32 mouse cellular contexts compared by ENCODE assay signal in the genomic region with DNA sequence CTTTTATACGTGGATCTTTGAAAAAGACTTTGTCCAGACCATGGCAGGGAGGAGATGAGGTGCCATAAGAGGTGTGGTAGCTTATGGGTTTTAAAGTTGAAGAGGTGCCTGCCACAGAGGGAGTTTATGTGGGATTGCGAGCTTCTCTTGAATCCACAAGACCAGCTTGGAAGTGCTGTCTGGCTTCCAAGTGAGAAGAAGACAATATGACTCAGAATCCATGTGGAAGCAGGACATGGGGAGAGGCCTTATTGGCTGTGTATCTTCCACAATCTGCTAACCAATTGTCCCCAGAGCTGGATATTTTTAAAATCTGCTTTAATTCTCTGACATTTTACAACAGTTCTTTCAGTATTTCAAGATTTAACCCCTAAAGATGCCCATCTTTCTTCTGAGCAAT. TPM values are rescaled to one million over a fixed set of nuclear protein-coding genes. Genes with fewer than 3 reads are reported as not detected.
DNase-seq lines count a peak whose midpoint lies in the region; ATAC-seq lines count a peak whose summit lies in the region.
"Had no signal": no experiment of that assay in that cellular context is flagged by ENCODE, and none has a peak within 500 bp of the region (broad histone marks: within the 10 kb centered on the region; RNA-seq: fewer than 3 reads in every experiment).

No protein-coding gene starts in this region.

- no peaks in the 10 kb centered on the region for H3K4me1 ChIP-seq in heart, embryonic 10.5 days
- H3K4me1 ChIP-seq: embryonic facial prominence, embryonic 13.5 days; embryonic facial prominence, embryonic 15.5 days; forebrain, embryonic 10.5 days; forebrain, embryonic 12.5 days had no signal

- DNase-seq in frontal cortex, postnatal 14 days (ENCODE audit: low spot score in 2 of 2) = no peak
- DNase-seq in heart, adult 11 months = peak; percentile 25
- DNase-seq in heart, embryonic 10.5 days (ENCODE audit: low spot score) = no peak
- peak; percentile 21 to 29 for DNase-seq in layer of hippocampus, adult 8-10 months (ENCODE audit: low spot score in 2 of 2)
- DNase-seq in layer of hippocampus, postnatal 25 days (ENCODE audit: extremely low spot score in 1 of 2, low spot score in 1 of 2) = no peak
- peak; percentile 53 for DNase-seq in brain, adult 2 months (ENCODE audit: low read depth, low spot score)
- DNase-seq: adrenal gland, adult 8-10 months; adrenal gland, postnatal 14 days; adrenal gland, postnatal 36 days; B cell, adult 2 months; cerebellum, adult 11 months; cerebellum, adult 18-20 months; cerebellum, adult 8-10 months; cerebellum, adult 9-11 months; cerebellum, postnatal 14 days; cerebellum, postnatal 36 days; embryo, embryonic 11 days had no signal

- no peaks in the 10 kb centered on the region for H3K36me3 ChIP-seq in heart, embryonic 10.5 days
- H3K36me3 ChIP-seq: embryonic facial prominence, embryonic 13.5 days; embryonic facial prominence, embryonic 15.5 days; forebrain, embryonic 10.5 days; forebrain, embryonic 12.5 days; G1E had no signal

- WGBS in heart, embryonic 10.5 days = 79% methylated on average over 2 of the region's 2 CpGs

- H3K27me3 ChIP-seq in heart, embryonic 10.5 days (ENCODE audit: insufficient read depth, poor library complexity, severe bottlenecking) = no peaks in the 10 kb centered on the region
- H3K27me3 ChIP-seq: CH12.LX; embryonic facial prominence, embryonic 13.5 days; embryonic facial prominence, embryonic 15.5 days; forebrain, embryonic 12.5 days had no signal

- H3K4me3 ChIP-seq in heart, embryonic 10.5 days = no peak overlapping the region
- H3K4me3 ChIP-seq: embryonic facial prominence, embryonic 13.5 days; embryonic facial prominence, embryonic 15.5 days; erythroblast, embryonic 14.5 days; forebrain, embryonic 10.5 days; forebrain, embryonic 12.5 days had no signal

- no peak overlapping the region for H3K27ac ChIP-seq in heart, embryonic 10.5 days
- H3K27ac ChIP-seq: embryonic facial prominence, embryonic 13.5 days; embryonic facial prominence, embryonic 15.5 days; forebrain, embryonic 10.5 days; forebrain, embryonic 12.5 days had no signal

- H3K9me3 ChIP-seq in heart, embryonic 10.5 days = no peaks in the 10 kb centered on the region
- H3K9me3 ChIP-seq: embryonic facial prominence, embryonic 13.5 days; embryonic facial prominence, embryonic 15.5 days; forebrain, embryonic 10.5 days; forebrain, embryonic 12.5 days; G1E had no signal

- ATAC-seq in frontal cortex, adult (ENCODE audit: low TSS enrichment) = peak; percentile 57; the same call in 1 of the 2 replicates
- ATAC-seq: activated CD4-positive, CD25-positive, alpha-beta regulatory T cell, adult 4 months; CD4-positive, CD25-positive, alpha-beta regulatory T cell, adult 4 months; forebrain, embryonic 14.5 days; Patski had no signal

RNA-seq across cellular contexts. Expression of gene Slc9a4, which starts 33.3 kb away (rescaled TPM):
- not detected in 2 replicates for polyA plus RNA-seq in heart, embryonic 10.5 days (2016; fragmentation: Nextera tagmentation; extraction: Ambion mirVana)
- total RNA-seq in layer of hippocampus, adult 8-10 months (2022) = 10 to 100 TPM; 16.1 to 29.7 (median 19.4) TPM
- 10 to 100 TPM; 19.5 to 19.6 TPM for total RNA-seq in layer of hippocampus, postnatal 25 days (2021)
- total RNA-seq: adrenal gland, adult 18-20 months; adrenal gland, adult 8-10 months; adrenal gland, postnatal 14 days; adrenal gland, postnatal 36 days; common myeloid progenitor, adult 5-6 weeks; G1E had no signal
- polyA plus RNA-seq: activated CD4-positive, CD25-positive, alpha-beta regulatory T cell, adult 4 months; CD4-positive, CD25-positive, alpha-beta regulatory T cell, adult 4 months; embryonic facial prominence, embryonic 11.5 days; embryonic facial prominence, embryonic 13.5 days; erythroblast, embryonic 14.5 days; forebrain, embryonic 10.5 days; forebrain, embryonic 12.5 days; forebrain, embryonic 14.5 days; G1E; Patski had no signal

Comparison
In these comparisons a context has a peak if more than half of its experiments do, and no peak if none do; other contexts are left out.
1. DNase-seq: peak in heart, adult 11 months (single experiment), layer of hippocampus, adult 8-10 months (2 of 2) and brain, adult 2 months (single experiment); none in frontal cortex, postnatal 14 days (0 of 2), heart, embryonic 10.5 days (single experiment) and layer of hippocampus, postnatal 25 days (0 of 2).